ENCODE assay signal across 9 mouse cellular contexts in the genomic region with DNA sequence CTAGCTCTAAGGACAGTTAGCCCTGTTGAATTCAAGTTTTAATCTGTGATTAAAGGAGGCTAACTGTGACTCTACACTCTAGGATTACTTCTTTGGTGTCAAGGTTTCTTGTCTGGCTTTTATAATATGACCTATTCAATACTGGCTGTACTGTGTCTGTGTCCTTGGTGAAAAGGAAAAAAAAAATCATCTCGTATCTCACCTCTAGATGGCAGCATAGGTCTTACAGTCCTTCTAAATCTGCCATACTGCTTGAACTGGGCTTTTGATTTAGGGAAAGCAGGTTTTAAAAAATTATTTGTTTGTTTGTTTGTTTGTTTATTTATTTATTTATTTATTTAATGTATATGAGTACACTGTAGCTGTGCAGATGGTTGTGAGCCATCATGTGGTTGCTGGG. TPM values are rescaled to one million over a fixed set of nuclear protein-coding genes. Genes with fewer than 3 reads are reported as not detected.
A peak's percentile ranks its signal among the peaks of the same experiment; 100 is the strongest.
DNase-seq lines count a peak whose midpoint lies in the region; ATAC-seq lines count a peak whose summit lies in the region.
"Had no signal": no experiment of that assay in that cellular context is flagged by ENCODE, and none has a peak within 500 bp of the region (broad histone marks: within the 10 kb centered on the region; RNA-seq: fewer than 3 reads in every experiment).

No protein-coding gene starts in this region.

- no peak overlapping the region for H3K9ac ChIP-seq in forebrain, embryonic 16.5 days (replicated peaks; ENCODE audit: low read depth, low read length)
- H3K9ac ChIP-seq: lung, embryonic 15.5 days had no signal

- no peaks in the 10 kb centered on the region for H3K4me1 ChIP-seq in forebrain, embryonic 16.5 days (replicated peaks; ENCODE audit: control insufficient read depth, insufficient read depth, low read length)
- H3K4me1 ChIP-seq: lung, embryonic 15.5 days had no signal

- peak; percentile 76 for DNase-seq in cerebellum, adult 9-10 months
- no peak for DNase-seq in cerebellum, adult 11 months
- peak; percentile 52 to 67 for DNase-seq in left cerebral cortex, postnatal 14 days (ENCODE audit: low spot score in 2 of 2)
- DNase-seq in left cerebral cortex, adult 8-10 months (ENCODE audit: low spot score in 2 of 2): no peak
- peak; percentile 40 for DNase-seq in brain, embryonic 18.5 days (ENCODE audit: low read depth, low spot score)
- peak; percentile 56 for DNase-seq in mesoderm, embryonic 11.5 days (ENCODE audit: low read depth, low spot score)
- no peak for DNase-seq in right cerebral cortex, postnatal 10 days (ENCODE audit: low spot score in 2 of 2)

- no peak overlapping the region for H3K27ac ChIP-seq in forebrain, embryonic 16.5 days (ENCODE audit: low read length)
- H3K27ac ChIP-seq: lung, embryonic 15.5 days had no signal

- no peak for ATAC-seq in forebrain, embryonic 16.5 days

- H3K27me3 ChIP-seq in forebrain, embryonic 16.5 days (replicated peaks; ENCODE audit: control insufficient read depth, insufficient read depth, low read length): no peaks in the 10 kb centered on the region
- H3K27me3 ChIP-seq: lung, embryonic 15.5 days had no signal

- 2% methylated on average over 1 of the region's 1 CpGs for WGBS in forebrain, embryonic 16.5 days

- H3K9me3 ChIP-seq in forebrain, embryonic 16.5 days (ENCODE audit: control insufficient read depth, low read length): no peaks in the 10 kb centered on the region
- H3K9me3 ChIP-seq: lung, embryonic 15.5 days had no signal

- no peaks in the 10 kb centered on the region for H3K36me3 ChIP-seq in forebrain, embryonic 16.5 days (ENCODE audit: control insufficient read depth, insufficient read depth)

- no peak overlapping the region for H3K4me3 ChIP-seq in forebrain, embryonic 16.5 days (replicated peaks; ENCODE audit: low read length)
- H3K4me3 ChIP-seq: lung, embryonic 15.5 days had no signal

- no peak overlapping the region for H3K4me2 ChIP-seq in forebrain, embryonic 16.5 days (ENCODE audit: low read length)
- H3K4me2 ChIP-seq: lung, embryonic 15.5 days had no signal

- intact Hi-C loops in left cerebral cortex, postnatal 14 days (cut with DNase I): loop anchor here (1.0 kb wide), 1 partner anchor 121 kb away; no protein-coding TSS in a partner anchor

RNA-seq across cellular contexts. Expression of a gene that starts 17.5 kb away (rescaled TPM):
- 10 to 100 TPM; 18.9 to 20.3 TPM for total RNA-seq in left cerebral cortex, postnatal 14 days (2021)
- 10 to 100 TPM; 23.4 to 29.7 (median 27.4) TPM for total RNA-seq in left cerebral cortex, adult 8-10 months (2022)
- polyA plus RNA-seq in forebrain, embryonic 16.5 days (2015; fragmentation: Nextera tagmentation; extraction: Ambion mirVana): 40.3 and 41.4 TPM in 2 replicates

RNA-seq across cellular contexts. Expression of a gene that starts 17.9 kb away (rescaled TPM):
- 10 to 100 TPM; 35.3 to 39.5 TPM for total RNA-seq in left cerebral cortex, postnatal 14 days (2021)
- total RNA-seq in left cerebral cortex, adult 8-10 months (2022): 10 to 100 TPM; 55.8 to 70.5 (median 60.5) TPM
- polyA plus RNA-seq in forebrain, embryonic 16.5 days (2015; fragmentation: Nextera tagmentation; extraction: Ambion mirVana): 33.3 and 39.9 TPM in 2 replicates

RNA-seq across cellular contexts. Expression of a gene that starts 51.7 kb away (rescaled TPM):
- total RNA-seq in left cerebral cortex, postnatal 14 days (2021): 10 to 100 TPM; 10.8 to 13.7 TPM
- total RNA-seq in left cerebral cortex, adult 8-10 months (2022): 10 to 100 TPM; 11.7 to 15.2 (median 13.5) TPM
- 26.9 and 30.1 TPM in 2 replicates for polyA plus RNA-seq in forebrain, embryonic 16.5 days (2015; fragmentation: Nextera tagmentation; extraction: Ambion mirVana)

RNA-seq across cellular contexts. Expression of a gene that starts 59.8 kb away (rescaled TPM):
- 1 to 10 TPM; 6.8 to 8.3 TPM for total RNA-seq in left cerebral cortex, postnatal 14 days (2021)
- total RNA-seq in left cerebral cortex, adult 8-10 months (2022): 1 to 10 TPM; 5.8 to 8.9 (median 6.2) TPM
- polyA plus RNA-seq in forebrain, embryonic 16.5 days (2015; fragmentation: Nextera tagmentation; extraction: Ambion mirVana): 4.5 and 5.0 TPM in 2 replicates

RNA-seq across cellular contexts. Expression of a gene that starts 59.9 kb away (rescaled TPM):
- total RNA-seq in left cerebral cortex, postnatal 14 days (2021): 10 to 100 TPM; 21.6 to 23.6 TPM
- total RNA-seq in left cerebral cortex, adult 8-10 months (2022): 10 to 100 TPM; 23.5 to 29.7 (median 27.0) TPM
- polyA plus RNA-seq in forebrain, embryonic 16.5 days (2015; fragmentation: Nextera tagmentation; extraction: Ambion mirVana): 10.4 and 10.6 TPM in 2 replicates

Comparison
In these comparisons a context has a peak if more than half of its experiments do, and no peak if none do; other contexts are left out.
1. DNase-seq: peak in cerebellum, adult 9-10 months (single experiment), left cerebral cortex, postnatal 14 days (2 of 2), brain, embryonic 18.5 days (single experiment) and mesoderm, embryonic 11.5 days (single experiment); none in cerebellum, adult 11 months (single experiment), left cerebral cortex, adult 8-10 months (0 of 2) and right cerebral cortex, postnatal 10 days (0 of 2).